22 mouse cellular contexts compared by ENCODE assay signal in the genomic region with DNA sequence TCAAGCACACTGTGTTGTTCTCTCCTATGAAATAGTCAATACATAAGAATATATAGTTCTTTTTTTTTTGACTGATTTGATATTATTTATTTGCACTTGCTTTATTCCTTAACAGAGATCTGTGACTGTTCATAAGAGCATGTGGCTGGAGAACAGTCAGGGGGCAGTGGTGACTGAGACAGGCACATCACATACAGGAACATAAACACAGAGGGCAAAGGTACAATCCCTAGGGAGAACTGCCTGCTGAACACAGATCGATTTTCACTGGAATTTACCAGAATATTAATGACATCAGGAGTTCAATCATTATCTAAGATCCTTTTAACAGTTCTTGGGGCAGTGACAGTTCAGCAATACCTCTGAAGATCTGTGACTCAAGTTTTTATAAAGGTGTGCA.
"Had no signal": no experiment of that assay in that cellular context is flagged by ENCODE, and none has a peak within 500 bp of the region (broad histone marks: within the 10 kb centered on the region; RNA-seq: fewer than 3 reads in every experiment).

No protein-coding gene starts in this region.

- H3K4me3 ChIP-seq: lung, embryonic 15.5 days; megakaryocyte, embryonic 14.5 days; midbrain, embryonic 10.5 days; midbrain, embryonic 12.5 days; myocyte; neural tube, embryonic 13.5 days; neural tube, embryonic 15.5 days; stomach, embryonic 15.5 days had no signal

- H3K27ac ChIP-seq: lung, embryonic 15.5 days; macrophage; midbrain, embryonic 10.5 days; midbrain, embryonic 12.5 days; neural tube, embryonic 13.5 days; neural tube, embryonic 15.5 days; stomach, embryonic 15.5 days; stomach, postnatal 0 days had no signal

- H3K9me3 ChIP-seq: lung, embryonic 15.5 days; megakaryocyte, embryonic 14.5 days; midbrain, embryonic 10.5 days; midbrain, embryonic 12.5 days; neural tube, embryonic 13.5 days; neural tube, embryonic 15.5 days; stomach, embryonic 15.5 days had no signal

- ATAC-seq: lung, postnatal 0 days; midbrain, embryonic 16.5 days had no signal

- H3K4me2 ChIP-seq: lung, embryonic 15.5 days; midbrain, embryonic 12.5 days; neural tube, embryonic 13.5 days; neural tube, embryonic 15.5 days; stomach, embryonic 15.5 days had no signal

- H3K27me3 ChIP-seq: lung, embryonic 15.5 days; megakaryocyte, embryonic 14.5 days; midbrain, embryonic 12.5 days; neural tube, embryonic 13.5 days; neural tube, embryonic 15.5 days; stomach, embryonic 15.5 days had no signal

- DNase-seq: lung, adult 2 months; lung, postnatal 14 days; lung, postnatal 36 days; midbrain, embryonic 14.5 days; retina, postnatal 1 day; right cerebral cortex, adult 18-20 months; right cerebral cortex, postnatal 25 days; thymus, adult 2 months; thymus, postnatal 25 days; thymus, postnatal 4 days had no signal

- H3K4me1 ChIP-seq: lung, embryonic 15.5 days; midbrain, embryonic 10.5 days; midbrain, embryonic 12.5 days; neural tube, embryonic 13.5 days; neural tube, embryonic 15.5 days; stomach, embryonic 15.5 days had no signal

- H3K9ac ChIP-seq: lung, embryonic 15.5 days; midbrain, embryonic 12.5 days; neural tube, embryonic 13.5 days; neural tube, embryonic 15.5 days; stomach, embryonic 15.5 days had no signal

- H3K36me3 ChIP-seq: lung, embryonic 15.5 days; midbrain, embryonic 10.5 days; midbrain, embryonic 12.5 days; neural tube, embryonic 13.5 days; neural tube, embryonic 15.5 days; stomach, embryonic 15.5 days had no signal
